In genomic region chr3:53044238-53044637, GRCm38 (mm10) we compare ENCODE assay signal across 8 mouse cellular contexts. TPM values are rescaled to one million over a fixed set of nuclear protein-coding genes. Genes with fewer than 3 reads are reported as not detected.
DNase-seq lines count a peak whose midpoint lies in the region; ATAC-seq lines count a peak whose summit lies in the region.

No protein-coding gene starts in this region.

- no peak for ATAC-seq in heart, embryonic 13.5 days (ENCODE audit: extremely low read depth, insufficient number of reproducible peaks, low FRiP score, low TSS enrichment)
- peak; percentile 77; the same call in 1 of the 2 replicates for ATAC-seq in limb, embryonic 11.5 days (ENCODE audit: insufficient number of reproducible peaks, low FRiP score, low TSS enrichment, low read depth)
- ATAC-seq in stomach, embryonic 14.5 days (ENCODE audit: insufficient number of reproducible peaks, insufficient read depth, low FRiP score, low read depth), result no peak

- peak; percentile 18 for DNase-seq in adrenal gland, postnatal 10 days
- no peak for DNase-seq in adrenal gland, adult 18-20 months (ENCODE audit: low spot score in 2 of 2)
- DNase-seq in adipocyte (ENCODE audit: low spot score), result peak; percentile 90
- DNase-seq in limb, embryonic 11.5 days (ENCODE audit: low spot score), result peak; percentile 86
- no peak for DNase-seq in ovary, postnatal 10 days (ENCODE audit: low spot score)
- no peak for DNase-seq in spleen, postnatal 14 days (ENCODE audit: low spot score in 2 of 2)

- H3K27ac ChIP-seq in heart, embryonic 13.5 days (replicated peaks), result peak overlapping the region; percentile 96
- H3K27ac ChIP-seq in limb, embryonic 11.5 days (replicated peaks; ENCODE audit: low read depth, low read length), result peak overlapping the region; percentile 73
- H3K27ac ChIP-seq in stomach, embryonic 14.5 days (ENCODE audit: low read length), result peak overlapping the region; percentile 69; the same call in 1 of the 2 replicates

- peaks cover 74% of the 10 kb centered on the region for H3K4me1 ChIP-seq in heart, embryonic 13.5 days
- peaks cover 11% of the 10 kb centered on the region for H3K4me1 ChIP-seq in limb, embryonic 11.5 days (ENCODE audit: control insufficient read depth, insufficient read depth, low read length)
- H3K4me1 ChIP-seq in stomach, embryonic 14.5 days (ENCODE audit: control insufficient read depth, insufficient read depth, low read length), result peaks cover 16% of the 10 kb centered on the region

- H3K9me3 ChIP-seq in heart, embryonic 13.5 days, result no peaks in the 10 kb centered on the region
- H3K9me3 ChIP-seq in limb, embryonic 11.5 days (ENCODE audit: control insufficient read depth, low read length), result no peaks in the 10 kb centered on the region
- H3K9me3 ChIP-seq in stomach, embryonic 14.5 days (ENCODE audit: control insufficient read depth, low read depth, low read length), result no peaks in the 10 kb centered on the region

- H3K4me3 ChIP-seq in heart, embryonic 13.5 days, result peak overlapping the region; percentile 86
- peak overlapping the region; percentile 17 for H3K4me3 ChIP-seq in limb, embryonic 11.5 days (ENCODE audit: low read depth, low read length)
- H3K4me3 ChIP-seq in stomach, embryonic 14.5 days (ENCODE audit: low read depth, low read length), result peak overlapping the region; percentile 7; the same call in 1 of the 2 replicates

- no peaks in the 10 kb centered on the region for H3K27me3 ChIP-seq in heart, embryonic 13.5 days (replicated peaks)
- H3K27me3 ChIP-seq in limb, embryonic 11.5 days (ENCODE audit: control insufficient read depth, insufficient read depth, low read length), result no peaks in the 10 kb centered on the region
- 0 out of 2 replicates have a peak, but pooled peaks cover under 1% of the 10 kb centered on the region for H3K27me3 ChIP-seq in stomach, embryonic 14.5 days (ENCODE audit: control insufficient read depth, insufficient read depth, low read length)

- H3K4me2 ChIP-seq in heart, embryonic 13.5 days, result peak overlapping the region; percentile 92
- H3K4me2 ChIP-seq in limb, embryonic 11.5 days (ENCODE audit: low read depth, severe bottlenecking), result peak overlapping the region; percentile 43
- H3K4me2 ChIP-seq in stomach, embryonic 14.5 days (replicated peaks; ENCODE audit: low read depth, low read length), result peak overlapping the region; percentile 71

- 28% methylated on average over 7 of the region's 7 CpGs for WGBS in heart, embryonic 13.5 days
- WGBS in limb, embryonic 11.5 days, result 16% methylated on average over 7 of the region's 7 CpGs
- 44% methylated on average over 7 of the region's 7 CpGs for WGBS in stomach, embryonic 14.5 days

- peak overlapping the region; percentile 95 for H3K9ac ChIP-seq in heart, embryonic 13.5 days
- no peak overlapping the region for H3K9ac ChIP-seq in limb, embryonic 11.5 days (ENCODE audit: low read length)
- H3K9ac ChIP-seq in stomach, embryonic 14.5 days (replicated peaks; ENCODE audit: low read depth, low read length), result no peak overlapping the region

- peaks cover 16% of the 10 kb centered on the region for H3K36me3 ChIP-seq in heart, embryonic 13.5 days
- H3K36me3 ChIP-seq in limb, embryonic 11.5 days (ENCODE audit: control insufficient read depth, insufficient read depth, low read length), result no peaks in the 10 kb centered on the region
- no peaks in the 10 kb centered on the region for H3K36me3 ChIP-seq in stomach, embryonic 14.5 days (ENCODE audit: control insufficient read depth, insufficient read depth, low read length)

RNA-seq across cellular contexts. Expression of gene Lhfp, which starts 2.9 kb away (rescaled TPM):
- total RNA-seq in adrenal gland, postnatal 10 days (2021), result 10 to 100 TPM; 24.4 to 28.7 TPM
- total RNA-seq in adrenal gland, adult 18-20 months (2021), result 10 to 100 TPM; 18.9 to 20.9 TPM
- polyA plus RNA-seq in heart, embryonic 13.5 days (2015; fragmentation: Nextera tagmentation; extraction: Ambion mirVana), result 82.7 and 92.5 TPM in 2 replicates
- 61.0 and 61.7 TPM in 2 replicates for polyA plus RNA-seq in limb, embryonic 11.5 days (2014; fragmentation: Nextera tagmentation; extraction: Ambion mirVana)
- polyA plus RNA-seq in stomach, embryonic 14.5 days (2014; fragmentation: Nextera tagmentation; extraction: Ambion mirVana), result 48.0 and 48.2 TPM in 2 replicates

RNA-seq across cellular contexts. Expression of gene Cog6, which starts 27.2 kb away (rescaled TPM):
- total RNA-seq in adrenal gland, postnatal 10 days (2021), result 10 to 100 TPM; 33.8 to 40.6 TPM
- 10 to 100 TPM; 31.1 to 33.8 TPM for total RNA-seq in adrenal gland, adult 18-20 months (2021)
- 48.0 and 50.2 TPM in 2 replicates for polyA plus RNA-seq in heart, embryonic 13.5 days (2015; fragmentation: Nextera tagmentation; extraction: Ambion mirVana)
- polyA plus RNA-seq in limb, embryonic 11.5 days (2014; fragmentation: Nextera tagmentation; extraction: Ambion mirVana), result 46.7 and 48.8 TPM in 2 replicates
- polyA plus RNA-seq in stomach, embryonic 14.5 days (2014; fragmentation: Nextera tagmentation; extraction: Ambion mirVana), result 51.1 and 56.2 TPM in 2 replicates

Comparison
In these comparisons a context has a peak if more than half of its experiments do, and no peak if none do; other contexts are left out.
1. DNase-seq: peak in adrenal gland, postnatal 10 days (single experiment), adipocyte (single experiment) and limb, embryonic 11.5 days (single experiment); none in adrenal gland, adult 18-20 months (0 of 2), ovary, postnatal 10 days (single experiment) and spleen, postnatal 14 days (0 of 2).
2. H3K4me3 ChIP-seq: peak in every context shown above with its lines; median percentile 86 in heart, embryonic 13.5 days; 17 in limb, embryonic 11.5 days; 7 in stomach, embryonic 14.5 days.
3. Peak in every context shown above with its lines, with median percentiles within 50 percentile points of each other: H3K27ac ChIP-seq and H3K4me2 ChIP-seq.